Mouse (Mus musculus): ENCODE data around the gene Eif4e. TPM values are rescaled to one million over a fixed set of nuclear protein-coding genes. Genes with fewer than 3 reads are reported as not detected.
A peak's percentile ranks its signal among the peaks of the same experiment; 100 is the strongest.

Eif4e gene
- 126 and 134 TPM in 2 replicates for polyA plus RNA-seq (2015; fragmentation: Nextera tagmentation; extraction: Ambion mirVana)

- Histone ChIP-seq H3K9ac (ENCODE audit: low read depth, low read length) (peak within 1 kb of the TSS; percentile 96), H3K9me3 (ENCODE audit: control insufficient read depth) (no peaks in the 10 kb centered on the region), H3K27me3 (replicated peaks; ENCODE audit: control insufficient read depth, insufficient read depth, low read length) (no peaks in the 10 kb centered on the region), H3K4me1 (replicated peaks; ENCODE audit: control insufficient read depth, insufficient read depth, low read length) (no peaks in the 10 kb centered on the region), H3K27ac (ENCODE audit: low read depth, low read length) (peak within 1 kb of the TSS; percentile 96), H3K4me2 (replicated peaks; ENCODE audit: low read depth) (peak within 1 kb of the TSS; percentile 96), H3K4me3 (ENCODE audit: low read depth, low read length) (peak within 1 kb of the TSS; percentile 100), H3K36me3 (ENCODE audit: control insufficient read depth, insufficient read depth) (no peaks in the 10 kb centered on the region)
- ATAC-seq: peak; percentile 88
- WGBS: 2% methylated on average over 39 of the region's 39 CpGs
- TF ChIP-seq CTCF (IDR thresholded peaks at IDR 0.05; ENCODE audit: low read depth): no peak
Observed at GRCm38 (mm10) chr3:138526073-138526915, at the start of gene Eif4e. Eif4e (plus strand) TSS chr3:138526179.

- Histone ChIP-seq H3K36me3 (ENCODE audit: control insufficient read depth, insufficient read depth) (peaks cover 19% of the 10 kb centered on the region), H3K4me3 (ENCODE audit: low read depth, low read length) (no peak overlapping the region), H3K9ac (ENCODE audit: low read depth, low read length) (no peak overlapping the region), H3K4me2 (replicated peaks; ENCODE audit: low read depth) (no peak overlapping the region), H3K27ac (ENCODE audit: low read depth, low read length) (no peak overlapping the region), H3K27me3 (replicated peaks; ENCODE audit: control insufficient read depth, insufficient read depth, low read length) (no peaks in the 10 kb centered on the region), H3K4me1 (replicated peaks; ENCODE audit: control insufficient read depth, insufficient read depth, low read length) (no peaks in the 10 kb centered on the region; the same call in 1 of the 2 replicates), H3K9me3 (ENCODE audit: control insufficient read depth) (no peaks in the 10 kb centered on the region)
- ATAC-seq: no peak
- WGBS: 97% methylated on average over 8 of the region's 8 CpGs
- TF ChIP-seq CTCF (IDR thresholded peaks at IDR 0.05; ENCODE audit: low read depth): no peak
Observed at GRCm38 (mm10) chr3:138479489-138479888, 46.5 kb upstream of the Eif4e start.

GRCm38 (mm10) chr3:138481526-138482284, 44.3 kb upstream of the Eif4e start:
- WGBS: 58% methylated on average over 14 of the region's 14 CpGs
- ATAC-seq: no peak
- TF ChIP-seq CTCF (IDR thresholded peaks at IDR 0.05; ENCODE audit: low read depth): no peak
- H3K4me3 ChIP-seq (ENCODE audit: low read depth, low read length): no peak overlapping the region
- no peak overlapping the region for H3K4me2 ChIP-seq (replicated peaks; ENCODE audit: low read depth)
- no peak overlapping the region for H3K9ac ChIP-seq (ENCODE audit: low read depth, low read length)
- peak overlapping the region; percentile 2; the same call in 1 of the 2 replicates for H3K27ac ChIP-seq (ENCODE audit: low read depth, low read length)
- peaks cover 20% of the 10 kb centered on the region for H3K36me3 ChIP-seq (ENCODE audit: control insufficient read depth, insufficient read depth)
- H3K4me1 ChIP-seq (replicated peaks; ENCODE audit: control insufficient read depth, insufficient read depth, low read length): no peaks in the 10 kb centered on the region; the same call in 1 of the 2 replicates
- no peaks in the 10 kb centered on the region for H3K9me3 ChIP-seq (ENCODE audit: control insufficient read depth)
- no peaks in the 10 kb centered on the region for H3K27me3 ChIP-seq (replicated peaks; ENCODE audit: control insufficient read depth, insufficient read depth, low read length)

GRCm38 (mm10) chr3:138483240-138483639, 42.7 kb upstream of the Eif4e start:
- no peaks in the 10 kb centered on the region; the same call in 1 of the 2 replicates for H3K4me1 ChIP-seq (replicated peaks; ENCODE audit: control insufficient read depth, insufficient read depth, low read length)
- H3K4me3 ChIP-seq (ENCODE audit: low read depth, low read length): no peak overlapping the region
- peaks cover 20% of the 10 kb centered on the region for H3K36me3 ChIP-seq (ENCODE audit: control insufficient read depth, insufficient read depth)
- no peak overlapping the region for H3K4me2 ChIP-seq (replicated peaks; ENCODE audit: low read depth)
- no peak overlapping the region for H3K27ac ChIP-seq (ENCODE audit: low read depth, low read length)
- no peak for TF ChIP-seq CTCF (IDR thresholded peaks at IDR 0.05; ENCODE audit: low read depth)
- no peaks in the 10 kb centered on the region for H3K27me3 ChIP-seq (replicated peaks; ENCODE audit: control insufficient read depth, insufficient read depth, low read length)
- WGBS: 35% methylated on average over 2 of the region's 2 CpGs
- H3K9me3 ChIP-seq (ENCODE audit: control insufficient read depth): no peaks in the 10 kb centered on the region
- ATAC-seq: no peak
- H3K9ac ChIP-seq (ENCODE audit: low read depth, low read length): no peak overlapping the region

GRCm38 (mm10) chr3:138488584-138489326, 37.2 kb upstream of the Eif4e start:
- Histone ChIP-seq H3K4me3 (ENCODE audit: low read depth, low read length) (peak overlapping the region; percentile 96), H3K9me3 (ENCODE audit: control insufficient read depth) (no peaks in the 10 kb centered on the region), H3K27ac (ENCODE audit: low read depth, low read length) (peak overlapping the region; percentile 73), H3K36me3 (ENCODE audit: control insufficient read depth, insufficient read depth) (0 out of 2 replicates have a peak, but pooled peaks cover 5% of the 10 kb centered on the region), H3K4me2 (replicated peaks; ENCODE audit: low read depth) (peak overlapping the region; percentile 84), H3K9ac (ENCODE audit: low read depth, low read length) (peak overlapping the region; percentile 86), H3K4me1 (replicated peaks; ENCODE audit: control insufficient read depth, insufficient read depth, low read length) (no peaks in the 10 kb centered on the region; the same call in 1 of the 2 replicates), H3K27me3 (replicated peaks; ENCODE audit: control insufficient read depth, insufficient read depth, low read length) (no peaks in the 10 kb centered on the region)
- WGBS: under 1% methylated on average over 47 of the region's 61 CpGs
- no peak for TF ChIP-seq CTCF (IDR thresholded peaks at IDR 0.05; ENCODE audit: low read depth)
- ATAC-seq: peak; percentile 72

All from intestine, postnatal 0 days (tissue).